Mouse (Mus musculus): ENCODE measurements around the gene Nmrk1.
"Not testable (repeated sequence)": the region's sequence is repeated elsewhere in the genome, so short reads cannot be mapped to it uniquely, and the experiment has no call there.

Nmrk1 gene

DNA sequence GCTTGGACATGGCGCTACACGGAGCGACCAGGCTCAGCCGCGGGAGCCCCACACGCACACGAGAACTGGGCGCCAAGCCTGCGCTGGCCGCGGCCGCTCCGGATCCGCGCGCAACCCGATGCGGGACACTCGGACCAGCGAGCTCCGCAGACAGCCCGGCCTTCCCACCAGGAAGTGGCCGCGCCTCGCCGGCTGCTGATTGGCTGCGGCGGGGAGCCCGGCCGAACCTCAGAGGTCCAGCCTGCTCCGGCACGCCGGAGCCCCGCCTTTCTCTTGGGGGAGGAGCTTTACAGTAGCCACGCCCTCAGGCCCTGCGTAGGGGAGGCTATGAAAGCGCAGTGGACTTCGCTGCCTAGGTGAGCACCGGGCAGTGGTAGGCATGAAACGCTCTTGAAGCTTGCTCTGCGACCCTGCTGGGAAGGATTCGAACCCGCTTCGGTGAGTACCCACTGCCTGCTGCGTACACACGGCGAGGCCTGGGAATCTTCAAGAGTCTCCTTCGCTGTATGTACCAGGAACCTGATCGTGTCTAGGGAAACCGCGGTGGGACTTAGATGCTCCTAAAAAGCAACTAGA lies at the start of gene Nmrk1, which contains the start of gene Ostf1:
Nmrk1 (plus strand) TSS at position 307 of the 576 bp plus-strand sequence.
Ostf1 (minus strand) TSS at position 180 of the 576 bp plus-strand sequence.
- in situ Hi-C loops (cut with MboI; ENCODE audit: low pct_unique_long_range_greater_than_20kb in 1 of 2, low sequenced_read_pairs in 2 of 2, unreplicated experiment in 1 of 2) = no loop called here

DNA sequence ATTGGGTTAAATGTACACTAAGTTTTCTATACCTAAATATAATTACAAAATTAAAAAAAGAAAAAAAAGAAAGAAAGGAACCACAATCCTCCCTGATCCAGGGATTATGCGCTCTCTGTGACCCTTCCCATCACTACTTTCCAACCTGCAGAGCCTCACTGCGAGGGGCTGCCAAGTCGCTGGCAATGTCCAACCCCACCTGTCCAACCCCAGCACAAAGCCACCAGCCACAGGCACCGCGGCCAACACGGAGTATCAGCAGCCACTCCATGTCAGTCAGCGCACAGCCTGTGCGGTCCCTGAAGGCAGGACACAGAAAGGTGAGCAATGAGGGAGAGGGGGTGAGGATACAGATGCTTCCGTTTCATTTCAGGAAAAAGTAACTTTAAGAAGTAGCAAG lies 49.5 kb upstream of the Nmrk1 start:
- in situ Hi-C loops (cut with MboI; ENCODE audit: low pct_unique_long_range_greater_than_20kb in 1 of 2, low sequenced_read_pairs in 2 of 2, unreplicated experiment in 1 of 2) = no loop called here

DNA sequence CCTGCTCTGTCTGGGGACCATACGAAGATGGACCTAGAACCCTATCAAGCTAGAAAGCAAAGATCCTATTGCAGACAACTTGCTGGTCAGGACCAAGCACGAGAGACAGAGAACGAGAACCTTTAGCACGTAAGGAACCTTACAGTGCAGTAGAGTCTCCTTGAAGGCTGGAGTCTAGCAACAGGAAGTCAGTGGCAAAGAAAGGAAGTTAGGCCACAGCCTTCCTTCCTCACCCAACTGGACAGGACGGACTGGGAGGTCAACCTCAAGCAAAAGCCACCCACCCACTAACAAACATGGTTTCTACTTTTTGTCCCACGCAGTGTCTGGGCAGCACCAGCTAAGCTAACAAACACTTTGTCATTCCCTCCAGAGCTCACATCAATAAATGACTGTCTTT lies 48.9 kb upstream of the Nmrk1 start:
- in situ Hi-C loops (cut with MboI; ENCODE audit: low pct_unique_long_range_greater_than_20kb in 1 of 2, low sequenced_read_pairs in 2 of 2, unreplicated experiment in 1 of 2) = no loop called here

DNA sequence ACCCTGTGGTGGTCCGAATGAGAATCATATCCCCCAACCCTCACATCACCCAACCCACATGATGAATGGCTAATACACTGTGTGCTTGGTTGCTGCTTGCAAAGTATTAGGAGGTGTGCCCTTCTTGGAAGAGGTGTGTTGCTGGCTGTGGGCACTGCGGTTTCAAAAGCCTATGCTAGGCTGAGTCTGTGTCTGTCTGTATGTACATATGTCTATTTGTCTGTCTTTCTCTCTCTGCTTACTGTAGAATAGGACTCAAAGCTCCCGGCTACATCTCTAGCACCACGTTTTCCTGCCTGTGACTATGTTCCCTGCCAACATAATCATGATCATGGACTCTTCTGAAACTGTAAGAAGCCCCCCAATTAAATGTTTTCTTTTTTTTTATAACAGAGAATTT lies 48.0 kb upstream of the Nmrk1 start:
- in situ Hi-C loops (cut with MboI; ENCODE audit: low pct_unique_long_range_greater_than_20kb in 1 of 2, low sequenced_read_pairs in 2 of 2, unreplicated experiment in 1 of 2) = no loop called here

DNA sequence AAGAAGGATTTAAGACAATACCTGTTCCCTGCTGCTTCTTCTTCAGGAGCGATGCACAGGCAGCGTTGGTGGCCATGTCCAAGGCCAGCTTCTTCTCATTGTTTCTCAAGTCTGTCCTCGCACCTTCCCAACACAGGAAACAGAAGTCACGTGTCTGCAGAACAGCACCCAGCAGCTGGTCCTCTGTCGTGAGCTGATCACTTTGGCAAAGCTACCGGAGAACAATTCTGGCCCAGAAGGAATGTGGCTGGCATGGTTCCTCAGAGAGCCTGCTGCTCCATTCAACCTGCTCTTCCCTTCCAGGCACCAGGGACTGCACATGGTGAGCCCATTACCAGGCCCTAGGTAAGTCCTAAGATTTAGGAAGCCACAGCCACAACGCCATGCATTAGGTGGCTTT lies 47.1 kb upstream of the Nmrk1 start:
- in situ Hi-C loops (cut with MboI; ENCODE audit: low pct_unique_long_range_greater_than_20kb in 1 of 2, low sequenced_read_pairs in 2 of 2, unreplicated experiment in 1 of 2) = no loop called here

DNA sequence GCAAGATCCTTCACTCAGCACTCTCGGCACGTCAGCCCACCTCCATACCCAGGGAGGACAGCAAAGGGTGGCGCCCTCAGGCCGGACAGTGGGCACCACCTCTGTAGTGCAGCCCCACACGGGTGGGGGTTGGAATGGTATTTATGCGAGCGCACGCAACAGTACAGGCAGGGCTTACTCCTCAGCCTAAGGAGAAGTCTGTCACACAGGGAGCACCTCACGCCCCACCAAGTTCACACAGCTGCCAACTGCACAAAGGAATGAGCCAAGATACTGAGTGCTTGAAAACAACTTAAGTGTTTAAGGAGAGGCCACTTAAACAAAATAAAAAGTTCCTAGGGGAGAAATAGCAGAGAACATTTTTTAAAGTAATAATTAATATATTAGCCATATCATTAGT lies 44.6 kb upstream of the Nmrk1 start:
- in situ Hi-C loops (cut with MboI; ENCODE audit: low pct_unique_long_range_greater_than_20kb in 1 of 2, low sequenced_read_pairs in 2 of 2, unreplicated experiment in 1 of 2) = no loop called here

DNA sequence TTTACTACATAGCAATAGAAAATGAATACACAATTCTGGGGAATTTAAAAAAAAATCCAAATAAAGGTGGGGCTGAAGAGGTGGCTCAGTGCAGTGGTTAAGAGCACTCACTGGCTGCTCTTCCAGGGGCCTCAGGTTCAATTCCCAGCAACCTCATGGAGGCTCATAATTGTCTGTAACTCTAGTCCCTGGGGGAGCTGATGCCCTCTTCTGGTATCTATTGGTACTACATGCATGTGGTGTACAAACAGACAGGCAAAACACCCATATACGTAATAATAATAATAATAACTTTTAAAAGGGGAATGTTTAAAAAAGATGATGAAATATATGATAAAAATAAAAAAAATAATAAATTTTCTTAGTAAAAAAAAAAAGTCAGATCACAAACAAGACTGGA lies 43.5 kb upstream of the Nmrk1 start:
- in situ Hi-C loops (cut with MboI; ENCODE audit: low pct_unique_long_range_greater_than_20kb in 1 of 2, low sequenced_read_pairs in 2 of 2, unreplicated experiment in 1 of 2) = no loop called here

DNA sequence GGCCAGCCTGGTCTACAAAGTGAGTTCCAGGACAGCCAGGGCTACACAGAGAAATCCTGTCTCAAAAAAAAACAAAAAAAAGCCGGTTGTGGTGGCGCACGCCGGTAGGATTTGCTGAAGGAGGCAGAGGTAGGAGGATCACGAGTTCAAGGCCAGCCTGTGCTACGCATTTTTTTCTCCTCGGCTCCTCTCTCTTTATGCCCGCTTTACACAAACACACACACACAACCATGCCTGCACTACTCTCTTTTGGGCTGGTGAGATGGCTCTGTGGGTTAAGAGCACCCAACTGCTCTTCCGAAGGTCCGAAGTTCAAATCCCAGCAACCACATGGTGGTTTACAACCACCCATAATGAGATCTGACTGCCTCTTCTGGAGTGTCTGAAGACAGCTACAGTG lies 42.9 kb upstream of the Nmrk1 start:
- in situ Hi-C loops (cut with MboI; ENCODE audit: low pct_unique_long_range_greater_than_20kb in 1 of 2, low sequenced_read_pairs in 2 of 2, unreplicated experiment in 1 of 2) = not testable (repeated sequence)

DNA sequence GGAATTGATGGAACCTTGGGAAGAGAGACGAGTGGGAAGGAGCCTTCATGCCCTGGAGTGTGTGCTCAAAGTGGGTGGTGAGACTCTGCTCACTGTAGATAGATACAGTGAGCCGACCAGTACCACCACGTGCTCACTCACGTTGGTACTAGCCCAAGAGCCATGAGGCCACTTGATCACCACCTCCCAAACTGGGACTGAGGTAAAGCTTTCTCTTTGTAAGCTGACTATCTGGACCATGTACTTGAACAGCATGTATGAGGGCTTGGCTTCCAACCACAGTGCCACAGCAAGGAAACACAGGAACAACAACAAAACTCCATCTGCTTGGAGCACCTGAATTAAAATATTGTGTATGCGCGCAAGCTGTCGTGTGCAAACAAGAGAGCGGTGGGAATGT lies 42.5 kb upstream of the Nmrk1 start:
- in situ Hi-C loops (cut with MboI; ENCODE audit: low pct_unique_long_range_greater_than_20kb in 1 of 2, low sequenced_read_pairs in 2 of 2, unreplicated experiment in 1 of 2) = no loop called here

DNA sequence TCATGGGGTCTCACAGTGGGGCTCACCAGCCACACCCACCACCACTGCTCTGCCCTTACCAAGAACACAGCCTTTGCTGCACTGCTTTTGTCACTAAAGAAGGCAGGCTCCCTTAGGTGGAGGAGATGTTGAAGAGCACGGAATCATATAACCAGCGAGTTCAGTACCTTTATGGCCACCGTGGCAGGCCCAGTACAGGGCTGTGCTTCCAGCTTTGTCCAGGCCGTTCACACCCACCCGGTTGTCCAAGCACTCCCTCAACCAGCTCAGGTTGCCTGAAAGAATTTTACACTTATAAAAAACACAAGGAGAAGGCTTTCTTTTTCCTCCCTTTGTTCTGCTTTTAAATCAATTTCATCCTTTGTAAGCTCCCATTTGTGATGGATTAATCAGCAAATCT lies 41.5 kb upstream of the Nmrk1 start:
- in situ Hi-C loops (cut with MboI; ENCODE audit: low pct_unique_long_range_greater_than_20kb in 1 of 2, low sequenced_read_pairs in 2 of 2, unreplicated experiment in 1 of 2) = no loop called here

DNA sequence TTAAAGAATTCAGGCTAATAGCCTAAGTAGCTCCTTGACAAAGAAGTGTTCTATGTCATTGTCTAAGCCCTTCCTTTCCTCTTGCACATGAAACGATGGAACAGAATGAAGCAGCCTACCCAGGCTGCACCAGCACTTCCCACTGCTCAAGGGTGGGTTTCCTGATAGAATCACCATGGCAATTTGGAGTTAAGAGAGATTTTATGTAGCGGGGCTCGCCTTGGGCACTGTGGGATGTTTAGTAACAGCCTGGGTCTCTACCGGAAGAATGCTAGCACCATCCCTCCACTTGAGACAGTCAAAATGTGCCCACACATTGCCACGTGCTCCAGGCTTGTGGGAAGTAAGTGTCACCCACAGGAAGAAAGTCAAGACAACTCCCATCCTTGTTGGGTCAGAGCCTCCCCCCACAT lies 40.8 kb upstream of the Nmrk1 start:
- in situ Hi-C loops (cut with MboI; ENCODE audit: low pct_unique_long_range_greater_than_20kb in 1 of 2, low sequenced_read_pairs in 2 of 2, unreplicated experiment in 1 of 2) = no loop called here

DNA sequence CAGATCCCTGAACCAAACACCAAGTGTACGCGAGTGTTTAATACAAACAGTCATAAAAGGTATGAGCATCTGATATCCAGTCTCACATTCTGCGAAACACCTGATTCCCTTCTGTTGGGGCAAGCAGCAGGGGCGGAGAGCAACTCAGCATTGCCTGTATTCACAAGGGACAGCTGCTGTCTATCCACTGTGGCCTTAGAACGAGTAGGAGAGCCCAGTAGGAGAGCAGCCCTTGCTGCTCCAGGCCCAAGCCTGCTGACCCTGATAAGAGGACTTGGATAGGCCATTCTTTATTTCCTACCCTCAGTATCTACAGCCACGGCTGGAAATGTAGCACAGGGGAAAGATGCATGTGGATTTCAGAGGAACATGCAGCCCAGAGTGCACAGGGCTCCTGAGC lies 38.8 kb upstream of the Nmrk1 start:
- in situ Hi-C loops (cut with MboI; ENCODE audit: low pct_unique_long_range_greater_than_20kb in 1 of 2, low sequenced_read_pairs in 2 of 2, unreplicated experiment in 1 of 2) = no loop called here

DNA sequence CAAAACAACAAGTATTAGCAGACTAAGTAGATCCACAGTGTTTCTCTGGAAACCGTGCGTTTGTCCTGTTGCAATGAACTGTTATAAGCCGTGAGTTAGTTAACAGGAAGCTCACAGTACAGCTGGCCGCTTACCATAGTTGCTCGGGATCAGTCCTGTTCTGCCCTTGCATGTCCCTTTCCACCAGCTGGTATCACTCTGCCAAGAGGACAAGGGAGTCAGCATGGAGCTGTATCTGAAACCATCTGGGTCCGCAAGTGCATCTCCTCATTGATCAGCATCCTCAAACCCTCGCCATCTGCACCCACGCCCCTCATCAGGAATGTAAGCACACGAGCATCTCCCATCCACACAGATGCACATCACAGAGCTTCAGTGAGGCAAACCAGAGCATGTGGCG lies 38.0 kb upstream of the Nmrk1 start:
- in situ Hi-C loops (cut with MboI; ENCODE audit: low pct_unique_long_range_greater_than_20kb in 1 of 2, low sequenced_read_pairs in 2 of 2, unreplicated experiment in 1 of 2) = no loop called here

DNA sequence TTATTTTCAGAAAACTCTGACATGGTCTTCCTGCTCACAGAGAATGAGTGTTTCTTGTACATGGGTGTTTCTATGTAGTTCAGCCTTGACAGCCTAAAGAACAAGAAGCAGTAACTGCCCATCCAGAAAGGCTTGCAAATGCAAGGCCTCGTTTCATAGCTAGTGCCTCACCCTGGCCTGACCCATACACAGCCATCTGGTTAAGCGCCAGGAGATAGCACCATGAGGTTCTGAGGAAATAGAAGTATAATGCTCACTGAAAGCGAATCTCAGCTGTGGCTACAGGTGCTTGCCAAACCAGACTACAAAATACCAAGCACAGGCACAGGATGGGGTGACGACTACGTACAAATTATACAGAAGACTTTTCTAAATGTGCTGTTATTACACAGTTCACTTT lies 34.9 kb upstream of the Nmrk1 start:
- in situ Hi-C loops (cut with MboI; ENCODE audit: low pct_unique_long_range_greater_than_20kb in 1 of 2, low sequenced_read_pairs in 2 of 2, unreplicated experiment in 1 of 2) = no loop called here

DNA sequence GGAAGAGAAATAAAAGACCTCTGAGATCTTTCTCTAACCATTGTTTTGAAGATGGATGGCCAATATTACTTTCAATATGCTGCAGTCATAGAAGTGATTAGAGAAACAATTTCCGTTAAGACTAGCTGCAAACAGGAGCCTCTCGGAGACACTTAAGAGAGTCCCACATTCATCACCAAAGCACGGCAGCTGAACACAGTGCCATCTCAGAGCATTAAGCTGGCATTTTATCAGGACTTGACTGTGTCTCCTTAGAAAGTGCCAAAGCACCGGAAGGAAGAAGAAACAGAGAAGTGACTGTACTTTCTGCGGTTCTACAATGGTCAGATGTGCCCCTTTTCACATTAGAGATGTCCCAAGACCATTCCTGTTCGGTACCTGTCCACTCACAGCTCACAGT lies 34.0 kb upstream of the Nmrk1 start:
- in situ Hi-C loops (cut with MboI; ENCODE audit: low pct_unique_long_range_greater_than_20kb in 1 of 2, low sequenced_read_pairs in 2 of 2, unreplicated experiment in 1 of 2) = no loop called here

DNA sequence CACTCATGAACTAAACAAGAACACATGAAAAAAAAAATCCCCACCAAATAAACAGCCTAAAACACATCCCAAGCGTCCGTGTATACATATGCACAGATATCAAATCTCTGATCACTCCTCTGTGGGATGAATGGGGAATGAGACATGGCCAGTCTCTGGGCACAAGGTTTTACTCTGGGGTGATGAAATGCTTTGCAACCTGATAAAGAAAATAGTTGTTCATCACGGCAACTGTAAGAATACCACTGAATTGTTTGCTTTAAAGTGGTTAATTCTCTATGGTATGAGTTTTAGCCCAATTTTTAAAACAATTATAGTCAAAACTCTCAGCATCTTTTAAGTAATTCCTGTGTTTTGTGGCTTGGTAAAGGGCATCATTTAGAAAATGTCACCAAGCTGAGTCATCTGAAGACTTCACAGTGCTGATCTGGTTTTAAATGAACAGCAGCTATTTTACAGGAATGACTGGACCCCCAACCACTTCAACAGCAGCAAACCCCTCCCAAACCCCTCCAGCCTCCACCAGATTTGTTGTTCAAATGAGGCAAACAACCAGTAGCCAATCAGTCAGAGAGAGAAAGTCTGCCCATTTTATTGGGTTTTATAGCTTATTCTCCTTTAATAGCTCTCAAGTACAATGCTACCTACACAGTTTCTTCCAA lies 33.4 kb upstream of the Nmrk1 start:
- in situ Hi-C loops (cut with MboI; ENCODE audit: low pct_unique_long_range_greater_than_20kb in 1 of 2, low sequenced_read_pairs in 2 of 2, unreplicated experiment in 1 of 2) = no loop called here

DNA sequence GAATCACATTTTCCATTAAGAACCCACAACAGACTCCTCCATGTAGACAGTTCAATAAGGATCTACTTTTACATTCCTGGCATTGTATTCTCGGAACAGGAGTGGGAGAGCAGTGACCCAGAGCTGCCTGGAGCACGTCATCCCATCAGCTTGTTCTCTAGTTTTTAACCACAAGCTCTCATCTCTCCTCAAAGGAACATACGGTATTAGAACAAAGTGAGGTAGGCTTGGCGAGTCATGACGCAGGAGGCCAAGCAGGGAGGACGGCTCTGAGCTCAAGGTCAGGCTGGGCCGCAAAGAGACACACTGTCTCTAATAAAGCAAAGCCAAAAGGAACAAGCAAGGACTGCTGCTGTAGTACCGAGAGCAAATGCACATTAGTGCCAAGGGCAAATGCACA lies 32.7 kb upstream of the Nmrk1 start:
- in situ Hi-C loops (cut with MboI; ENCODE audit: low pct_unique_long_range_greater_than_20kb in 1 of 2, low sequenced_read_pairs in 2 of 2, unreplicated experiment in 1 of 2) = no loop called here

DNA sequence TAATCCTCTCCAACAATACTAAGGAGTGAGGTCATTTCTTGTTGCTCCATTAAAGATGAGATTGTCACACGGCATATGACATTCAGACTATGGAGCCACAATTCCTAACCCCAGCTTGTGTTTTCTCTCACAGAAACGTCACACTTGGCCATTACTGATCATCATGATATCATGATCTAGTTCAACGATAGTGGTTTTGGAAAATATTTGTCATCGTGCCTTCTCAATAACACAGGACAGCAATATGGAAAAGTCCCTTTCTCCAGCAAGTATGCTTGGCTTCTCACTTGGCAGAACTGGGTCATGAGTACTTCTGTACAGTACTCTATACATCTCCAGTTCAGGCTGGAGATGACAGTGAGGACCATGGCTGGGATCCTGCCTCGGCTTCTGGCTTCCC lies 32.1 kb upstream of the Nmrk1 start:
- in situ Hi-C loops (cut with MboI; ENCODE audit: low pct_unique_long_range_greater_than_20kb in 1 of 2, low sequenced_read_pairs in 2 of 2, unreplicated experiment in 1 of 2) = no loop called here

DNA sequence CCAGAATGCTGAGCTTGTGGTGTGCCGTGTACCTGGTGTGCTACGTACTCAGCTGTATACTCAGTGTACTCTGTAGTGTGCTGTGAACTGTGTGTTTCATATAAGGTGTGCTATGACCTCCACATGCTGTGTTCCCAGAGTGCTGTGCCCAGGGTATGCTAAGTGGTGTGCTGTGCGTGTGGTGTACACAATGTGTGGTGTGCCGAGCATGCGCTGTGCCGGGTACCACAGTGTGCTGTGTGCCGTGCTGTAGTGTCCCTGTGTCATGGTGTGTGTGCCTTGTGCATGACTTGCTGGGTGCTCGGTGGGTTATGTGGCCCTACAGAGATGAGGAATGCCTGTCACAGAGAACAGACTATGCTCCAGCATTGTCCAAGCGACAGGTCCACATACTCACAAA lies 31.1 kb upstream of the Nmrk1 start:
- in situ Hi-C loops (cut with MboI; ENCODE audit: low pct_unique_long_range_greater_than_20kb in 1 of 2, low sequenced_read_pairs in 2 of 2, unreplicated experiment in 1 of 2) = no loop called here

DNA sequence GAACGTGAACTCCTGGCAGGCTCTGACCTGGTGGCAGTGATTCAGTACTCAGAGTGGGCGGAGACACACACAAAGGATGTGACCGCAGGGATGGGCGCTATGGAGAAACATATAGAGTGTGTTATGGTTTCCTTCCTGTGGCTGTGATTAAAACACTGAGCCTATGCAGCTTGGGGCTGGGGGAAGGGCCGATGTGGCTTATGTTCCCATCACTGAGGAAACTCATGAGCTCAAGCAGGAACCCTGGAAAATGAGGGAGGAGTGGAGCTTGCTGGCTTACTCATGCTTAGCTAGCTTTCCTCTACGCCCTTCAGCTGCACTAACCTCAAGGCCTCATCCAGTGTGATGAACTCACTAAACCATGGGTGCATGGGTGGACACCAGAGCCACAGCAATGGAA lies 28.7 kb upstream of the Nmrk1 start:
- in situ Hi-C loops (cut with MboI; ENCODE audit: low pct_unique_long_range_greater_than_20kb in 1 of 2, low sequenced_read_pairs in 2 of 2, unreplicated experiment in 1 of 2) = no loop called here

DNA sequence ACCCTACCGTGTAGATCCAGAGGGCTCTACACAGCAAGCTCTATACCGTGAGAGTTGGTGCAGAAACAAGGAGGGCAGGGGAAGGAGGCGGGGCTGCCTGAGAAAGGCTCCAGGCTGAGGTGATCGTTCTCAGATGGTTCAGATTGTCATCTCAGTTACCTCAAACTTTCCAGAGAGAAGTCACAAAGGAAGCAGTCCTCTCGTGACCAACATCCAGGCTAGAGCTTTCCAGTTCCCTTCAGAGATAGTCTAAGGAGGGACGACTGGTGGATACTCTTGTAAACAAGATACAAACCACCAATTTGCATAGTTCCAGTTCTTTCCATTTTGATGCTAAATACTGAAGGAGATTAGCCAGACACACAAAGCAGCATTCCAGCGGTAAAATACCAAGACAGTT lies 23.8 kb upstream of the Nmrk1 start:
- in situ Hi-C loops (cut with MboI; ENCODE audit: low pct_unique_long_range_greater_than_20kb in 1 of 2, low sequenced_read_pairs in 2 of 2, unreplicated experiment in 1 of 2) = no loop called here

Data from mouse embryonic stem cell (cell line).